Mouse (Mus musculus) heart, adult 8-10 months (tissue): Measurements from ENCODE around the gene Dnmt3b. TPM values are rescaled to one million over a fixed set of nuclear protein-coding genes. Genes with fewer than 3 reads are reported as not detected.
A peak's percentile ranks its signal among the peaks of the same experiment; 100 is the strongest.
"Not testable (repeated sequence)": the region's sequence is repeated elsewhere in the genome, so short reads cannot be mapped to it uniquely, and the experiment has no call there.

Source experiments
- DNase-seq: peaks from one replicate; pipeline ENCODE4 v3.0.0; 2022; ENCODE audit warnings: low spot score
- total RNA-seq, 4 experiments: library from RNA; stranded (reverse); gene quantifications; 2 replicates each; pipeline ENCODE4 v1.2.4; 2022

The Dnmt3b gene
- total RNA-seq, 4 experiments from 2014 or later, result 0.57 to 1.4 (median 1.1) TPM

GRCm38 (mm10) chr2:153633259-153633658 lies 16.0 kb upstream of the Dnmt3b start:
- no peak for DNase-seq

DNA sequence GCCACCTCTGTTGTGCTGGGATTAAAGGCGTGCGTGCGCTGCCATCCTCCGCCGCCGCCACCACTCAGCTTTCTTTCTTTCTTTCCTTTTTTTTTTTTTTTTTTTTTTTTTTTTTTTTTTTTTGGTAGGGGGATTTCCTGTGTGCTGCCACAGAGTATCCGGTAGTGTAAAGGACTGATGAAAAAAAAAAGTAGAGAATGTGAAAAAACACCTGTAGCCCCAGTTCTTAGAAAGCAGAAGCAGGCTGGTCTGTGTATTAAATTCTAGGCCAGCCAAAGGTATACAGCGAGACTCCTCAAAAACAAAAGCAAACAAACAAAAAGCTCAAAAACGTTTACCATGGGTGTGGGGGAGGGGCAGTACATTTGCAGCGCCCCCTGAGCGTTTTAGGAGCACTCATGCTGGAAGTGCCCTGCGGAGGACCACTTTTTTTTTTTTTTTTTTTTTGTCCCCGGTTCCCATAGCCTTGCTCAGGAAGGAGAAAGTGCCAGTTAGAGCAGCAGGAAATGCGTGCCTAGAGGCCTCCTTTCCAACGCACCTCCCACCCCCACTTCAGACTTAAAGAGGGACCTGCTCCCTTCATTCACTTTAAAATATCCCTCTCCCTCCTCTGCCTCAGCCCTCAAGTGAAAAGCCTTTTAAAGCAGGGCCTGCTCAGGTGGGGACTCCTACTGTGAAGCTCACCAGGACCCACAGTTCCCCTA lies 10.1 kb upstream of the Dnmt3b start:
- no peak for DNase-seq

GRCm38 (mm10) chr2:153642496-153642895 lies 6.8 kb upstream of the Dnmt3b start:
- no peak for DNase-seq

GRCm38 (mm10) chr2:153642999-153643398 lies 6.3 kb upstream of the Dnmt3b start:
- DNase-seq, result no peak

DNA sequence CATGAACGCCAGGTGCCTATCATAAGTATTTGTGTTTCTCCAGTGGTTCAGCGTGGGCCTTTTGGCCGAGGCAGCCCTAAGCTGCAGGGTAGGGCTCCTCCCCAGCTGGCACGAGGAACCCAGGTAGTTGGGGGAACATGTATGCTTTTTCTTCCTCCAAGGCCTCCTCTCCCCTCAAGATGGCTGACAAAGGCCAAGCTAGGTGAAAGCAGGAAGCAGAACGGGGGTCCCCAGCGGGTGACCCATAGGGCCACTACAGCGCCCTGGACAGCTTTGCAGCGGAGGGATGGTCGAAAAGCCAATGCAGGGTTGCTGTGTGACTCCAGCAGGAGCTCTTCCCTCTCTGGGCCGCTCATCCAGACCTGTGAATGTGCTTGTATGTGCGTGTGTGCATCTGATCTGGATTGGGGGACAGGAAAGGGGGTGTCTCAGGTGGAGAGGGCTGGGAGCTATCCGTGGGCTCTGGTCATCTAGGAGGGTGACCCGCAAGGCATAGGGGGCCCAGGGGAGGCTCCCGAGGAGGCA lies 415 bp upstream of the Dnmt3b start:
- DNase-seq, result no peak

DNA sequence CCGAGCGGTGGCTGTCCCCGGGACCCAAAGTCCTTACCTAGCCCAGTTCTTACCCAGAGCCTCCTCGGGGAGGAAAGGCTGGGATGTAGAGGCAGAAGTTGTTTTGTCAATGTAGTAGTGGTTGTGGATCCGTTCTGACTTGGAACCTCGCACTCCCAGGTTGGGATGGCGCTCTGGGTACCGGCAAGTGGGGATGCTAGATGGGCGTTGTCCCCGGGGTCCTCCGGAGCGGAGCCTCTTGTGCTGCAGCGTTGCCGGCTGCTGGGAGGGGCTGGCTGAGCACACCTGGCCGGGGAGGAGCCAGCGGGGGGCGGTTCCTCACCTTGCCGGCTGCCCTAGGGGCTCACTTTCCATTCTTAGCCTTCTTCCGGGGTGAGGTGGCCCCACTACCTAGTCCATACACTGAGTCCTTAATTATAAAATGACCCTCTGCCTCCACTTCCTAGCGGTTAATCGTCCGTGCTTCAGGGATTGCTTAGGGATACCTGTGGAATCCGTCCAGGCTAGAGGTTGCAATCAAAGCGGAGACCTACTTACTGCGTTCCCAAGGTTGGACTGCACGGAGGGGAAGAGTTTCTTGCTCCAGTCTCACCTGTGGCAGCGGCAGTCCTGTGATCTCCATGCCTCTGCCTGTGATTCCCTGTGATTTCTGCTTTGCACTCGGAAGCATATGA lies 901 bp downstream of the Dnmt3b start:
- no peak for DNase-seq

DNA sequence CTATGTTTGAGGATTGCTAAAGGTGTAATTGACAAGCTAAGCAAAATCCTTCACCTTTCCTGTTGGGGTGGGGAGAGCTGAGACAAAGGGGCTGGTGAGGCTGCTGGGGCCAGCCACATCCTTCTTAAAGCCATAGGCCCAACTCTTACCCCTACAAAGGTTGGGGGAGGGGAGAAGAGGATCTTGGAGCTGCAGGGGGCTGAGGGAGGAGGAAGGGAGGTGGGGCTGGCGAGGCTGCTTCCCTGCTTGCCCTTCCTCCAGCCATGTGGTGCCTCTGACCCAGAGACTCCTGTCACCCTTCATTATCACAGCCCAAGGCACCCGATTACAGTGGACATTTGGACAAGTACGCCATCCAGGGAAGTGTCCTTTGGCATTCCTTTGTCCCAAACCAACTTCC lies 2.4 kb downstream of the Dnmt3b start:
- no peak for DNase-seq

DNA sequence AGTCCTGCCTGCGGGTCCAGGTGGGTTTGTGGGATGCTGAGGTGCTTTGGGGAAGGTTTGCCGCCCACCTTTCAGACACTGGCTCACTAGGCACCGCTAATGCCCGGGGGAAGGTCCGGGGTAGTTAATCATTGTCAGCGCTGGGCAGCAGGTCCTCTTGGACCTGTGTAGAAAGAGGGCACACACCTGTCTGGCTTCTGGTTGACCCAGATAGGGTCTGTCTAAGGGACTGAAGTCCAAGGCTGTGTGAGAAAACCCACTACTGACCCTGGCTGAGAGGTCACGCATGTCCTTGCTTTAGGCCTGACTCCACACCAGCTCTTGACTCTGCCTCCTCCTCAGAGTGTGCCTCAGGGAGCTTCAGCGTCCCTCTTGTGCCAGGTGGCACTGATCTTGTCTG lies 8.4 kb downstream of the Dnmt3b start:
- not testable (repeated sequence) for DNase-seq

GRCm38 (mm10) chr2:153660616-153661015 lies 11.4 kb downstream of the Dnmt3b start:
- DNase-seq, result no peak

DNA sequence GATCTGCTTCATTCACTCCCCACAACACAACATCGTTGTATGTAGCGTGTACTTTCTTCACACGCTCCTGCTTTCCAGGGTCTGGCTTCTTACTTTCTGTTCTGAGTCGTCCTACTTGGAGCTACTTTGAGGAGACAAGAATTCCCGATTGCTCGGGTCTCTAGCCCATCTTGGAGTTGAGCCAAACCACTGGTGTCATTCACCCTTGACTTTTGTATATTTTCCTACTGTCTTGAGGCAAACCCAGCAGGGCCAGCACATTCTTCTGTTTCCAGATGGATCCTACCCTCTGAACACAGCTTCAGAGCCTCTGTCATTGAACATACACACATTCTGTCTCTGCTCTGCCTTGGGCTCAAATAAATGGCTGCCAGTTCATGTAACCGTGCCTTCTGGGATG lies 16.2 kb downstream of the Dnmt3b start:
- no peak for DNase-seq

GRCm38 (mm10) chr2:153668754-153669376 lies 19.6 kb downstream of the Dnmt3b start:
- DNase-seq, result peak; percentile 40

DNA sequence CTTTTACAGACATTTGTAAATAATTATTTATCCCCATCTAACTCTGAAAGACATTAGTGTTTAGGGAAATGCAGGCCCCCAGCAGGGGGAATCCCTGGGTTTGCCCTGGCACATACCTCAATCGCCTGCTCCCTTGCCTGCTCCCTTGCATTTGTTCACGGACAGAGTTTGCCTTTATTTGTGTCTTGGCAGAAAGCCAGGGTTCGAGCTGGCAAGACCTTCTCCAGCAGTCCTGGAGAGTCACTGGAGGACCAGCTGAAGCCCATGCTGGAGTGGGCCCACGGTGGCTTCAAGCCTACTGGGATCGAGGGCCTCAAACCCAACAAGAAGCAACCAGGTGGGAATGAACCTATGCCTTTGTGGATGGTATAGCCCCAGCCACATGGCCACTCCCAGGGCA lies 20.9 kb downstream of the Dnmt3b start:
- DNase-seq, result no peak

DNA sequence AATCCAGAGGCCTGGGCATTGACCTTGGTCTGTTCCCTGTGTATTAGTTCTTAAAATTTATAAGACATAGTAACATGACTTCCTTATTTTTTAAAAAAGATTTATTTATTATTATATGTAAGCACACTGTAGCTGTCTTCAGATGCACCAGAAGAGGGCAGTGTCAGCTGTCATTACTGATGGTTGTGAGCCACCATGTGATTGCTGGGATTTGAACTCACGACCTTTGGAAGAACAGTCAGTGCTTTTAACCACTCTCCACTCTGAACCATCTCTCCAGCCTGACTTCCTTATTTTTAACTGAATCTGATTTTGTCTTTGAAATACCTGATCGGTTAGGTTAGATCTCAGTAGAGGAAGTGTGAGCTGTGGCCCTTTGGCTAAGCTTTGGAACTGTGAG lies 23.4 kb downstream of the Dnmt3b start:
- DNase-seq, result no peak

GRCm38 (mm10) chr2:153675364-153675763 lies 26.1 kb downstream of the Dnmt3b start:
- not testable (repeated sequence) for DNase-seq

GRCm38 (mm10) chr2:153676944-153677343 lies 27.7 kb downstream of the Dnmt3b start:
- no peak for DNase-seq

DNA sequence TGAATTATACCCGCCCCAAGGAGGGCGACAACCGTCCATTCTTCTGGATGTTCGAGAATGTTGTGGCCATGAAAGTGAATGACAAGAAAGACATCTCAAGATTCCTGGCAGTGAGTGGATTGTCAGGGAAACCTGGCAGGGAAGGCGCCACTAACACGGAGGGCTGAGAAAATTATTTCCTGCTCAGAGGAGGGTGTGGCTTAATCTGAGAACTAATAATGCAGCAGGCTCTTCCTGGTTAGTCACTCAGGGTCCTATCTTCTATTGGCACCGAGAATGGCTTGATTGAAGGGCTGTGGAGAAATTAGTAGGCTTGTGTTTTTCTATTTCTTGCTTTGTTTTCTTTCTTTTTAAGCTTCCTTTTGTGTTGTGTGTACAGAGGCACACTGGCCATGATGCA lies 28.3 kb downstream of the Dnmt3b start:
- DNase-seq, result no peak

GRCm38 (mm10) chr2:153679959-153680358 lies 30.7 kb downstream of the Dnmt3b start:
- DNase-seq, result no peak

- not testable (repeated sequence) for DNase-seq
Observed at GRCm38 (mm10) chr2:153693413-153693812, 44.2 kb downstream of the Dnmt3b start.

DNA sequence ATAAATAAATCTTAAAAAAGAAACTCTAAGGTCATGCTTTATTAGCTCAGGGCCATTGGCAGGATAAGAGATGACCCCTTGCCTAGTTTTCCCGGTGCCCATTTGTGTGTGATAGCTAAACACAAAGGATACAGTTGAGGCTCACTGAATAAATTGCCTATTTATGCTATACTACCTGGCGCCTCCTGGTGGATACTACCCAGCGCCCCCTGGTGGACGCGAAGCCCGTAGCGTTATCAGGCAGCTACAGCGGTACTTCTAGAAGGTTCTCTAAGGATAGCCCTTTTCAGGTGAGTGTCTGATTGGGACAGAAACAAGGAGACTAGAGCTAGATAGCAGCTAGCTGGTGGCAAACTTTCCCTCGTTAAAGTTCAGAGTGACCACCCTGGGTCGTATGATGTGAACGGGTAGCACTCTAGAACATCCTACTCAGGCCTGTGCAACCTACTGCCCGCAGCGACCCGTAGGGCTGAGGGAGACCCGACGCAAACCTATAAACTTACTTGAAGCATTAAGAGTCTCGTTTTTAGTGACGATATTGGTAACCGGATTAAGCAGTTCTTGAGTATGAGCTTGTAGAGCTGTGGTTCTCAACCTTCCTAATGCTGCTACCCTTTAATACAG lies 45.3 kb downstream of the Dnmt3b start:
- DNase-seq, result peak; percentile 14

- no peak for DNase-seq
Observed at GRCm38 (mm10) chr2:153696352-153696751, 47.1 kb downstream of the Dnmt3b start, which contains the start of gene Dnmt3c. Gene Dnmt3c, plus strand, starts transcription at chr2:153696652.

DNA sequence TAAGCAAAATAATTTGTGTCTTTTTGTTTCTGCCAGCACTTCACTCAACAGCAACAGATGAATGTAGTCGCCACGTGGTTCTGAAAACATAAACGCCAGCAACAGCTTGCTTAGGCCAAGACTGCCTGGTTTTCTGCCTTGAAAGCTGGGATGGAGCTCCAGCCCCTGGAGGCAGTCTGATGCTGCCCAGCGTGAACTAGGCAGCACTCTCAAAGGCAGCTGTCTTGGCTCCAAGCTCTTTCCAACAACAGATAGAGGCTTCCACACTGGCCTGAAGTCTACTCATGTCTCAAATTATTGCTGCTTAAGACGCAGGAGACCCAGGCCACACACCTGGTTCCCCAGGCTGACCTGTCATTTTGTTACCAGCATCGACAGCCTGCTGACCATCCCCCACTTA lies 54.1 kb downstream of the Dnmt3b start:
- no peak for DNase-seq

DNA sequence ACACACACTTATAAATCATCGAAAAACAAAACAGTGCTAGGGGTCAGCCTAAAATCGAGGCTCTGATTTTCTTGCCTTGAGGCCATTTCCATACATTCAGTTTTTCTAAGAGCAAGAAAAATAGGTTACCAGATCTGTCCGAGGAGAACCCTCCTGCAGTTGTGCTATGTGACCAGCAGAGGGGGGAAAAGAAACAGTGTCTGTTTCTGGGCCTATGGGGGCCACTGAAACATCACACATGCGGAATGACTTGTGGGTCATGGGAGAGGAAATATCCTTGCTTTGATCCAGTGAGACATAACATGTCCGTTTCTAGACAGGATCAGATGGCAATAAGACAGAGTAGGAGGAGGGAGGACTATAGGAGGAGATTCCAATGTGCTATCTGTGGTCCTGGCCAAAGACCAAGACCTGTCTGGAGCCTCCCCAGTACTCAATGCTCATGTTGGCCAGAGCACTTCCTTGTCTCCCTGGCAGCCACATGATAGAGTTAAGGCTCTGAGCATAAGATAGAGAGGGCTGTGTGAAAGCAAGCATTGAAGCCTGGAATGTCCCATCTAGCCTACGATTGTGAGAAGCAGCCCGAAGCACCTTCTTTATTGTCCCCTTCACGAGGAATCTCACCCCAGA lies 61.6 kb downstream of the Dnmt3b start:
- DNase-seq, result peak; percentile 14
